Mouse (Mus musculus) kidney, embryonic 14.5 days (tissue): ENCODE measurements around the gene Lyrm1. TPM values are rescaled to one million over a fixed set of nuclear protein-coding genes. Genes with fewer than 3 reads are reported as not detected.

ENCODE experiments used
- ATAC-seq: fragments of 200-750 bp; cut with Nextera tagmentation; 2 replicates; pipeline ENCODE4 v1.8.0; 2017; ENCODE audit warnings: moderate number of reproducible peaks, mild to moderate bottlenecking, moderate TSS enrichment, moderate library complexity; ENCODE audit not compliant: low FRiP score, low TSS enrichment
- H3K27ac ChIP-seq: fragments of 300-500 bp; sonication (generic); 2 replicates; pipeline ENCODE4 v1.5.1; 2014; ENCODE audit warnings: low read depth, mild to moderate bottlenecking, low read length, moderate library complexity, mixed read lengths
- H3K27me3 ChIP-seq: fragments of 300-500 bp; sonication (generic); 2 replicates; pipeline ENCODE4 v1.6.1; 2014; ENCODE audit warnings: mild to moderate bottlenecking, low read length; ENCODE audit not compliant: control insufficient read depth, insufficient read depth
- H3K36me3 ChIP-seq: fragments of 300-500 bp; sonication (generic); 2 replicates; pipeline ENCODE4 v1.6.1; 2014; ENCODE audit warnings: low read length, mixed read lengths; ENCODE audit not compliant: control insufficient read depth, insufficient read depth
- H3K4me1 ChIP-seq: fragments of 300-500 bp; sonication (generic); 2 replicates; pipeline ENCODE4 v1.6.1; 2014; ENCODE audit warnings: low read length, mixed read lengths; ENCODE audit not compliant: control insufficient read depth, insufficient read depth
- H3K4me2 ChIP-seq: fragments of 300-500 bp; sonication (generic); replicated peaks from 2 replicates; pipeline ENCODE4 v1.6.1; 2014; ENCODE audit warnings: low read depth, mild to moderate bottlenecking, low read length
- H3K4me3 ChIP-seq: fragments of 300-500 bp; sonication (generic); 2 replicates; pipeline ENCODE4 v1.5.1; 2014; ENCODE audit warnings: mild to moderate bottlenecking, low read length
- H3K9ac ChIP-seq: fragments of 300-500 bp; sonication (generic); 2 replicates; pipeline ENCODE4 v1.6.1; 2014; ENCODE audit warnings: low read depth, mild to moderate bottlenecking, low read length, moderate library complexity
- H3K9me3 ChIP-seq: fragments of 300-500 bp; sonication (generic); 2 replicates; pipeline ENCODE4 v1.6.1; 2016; ENCODE audit warnings: low read length; ENCODE audit not compliant: control insufficient read depth
- WGBS: fragments of 180-500 bp; shearing (Covaris S2); extraction: QIAGEN DNeasy Blood & Tissue Kit; methylation state at CpG from one replicate; pipeline ENCODE4 v1.1.7; 2014; 5-methylcytosine and 5-hydroxymethylcytosine counted together
- polyA plus RNA-seq: library from polyadenylated mRNA; unstranded; fragments of >200 nt; fragmentation: Nextera tagmentation; extraction: Ambion mirVana; gene quantifications from 2 replicates; pipeline ENCODE4 v1.2.1, GENCODE M21; 2014

Lyrm1 gene
- polyA plus RNA-seq, result 8.3 and 8.6 TPM in 2 replicates

DNA sequence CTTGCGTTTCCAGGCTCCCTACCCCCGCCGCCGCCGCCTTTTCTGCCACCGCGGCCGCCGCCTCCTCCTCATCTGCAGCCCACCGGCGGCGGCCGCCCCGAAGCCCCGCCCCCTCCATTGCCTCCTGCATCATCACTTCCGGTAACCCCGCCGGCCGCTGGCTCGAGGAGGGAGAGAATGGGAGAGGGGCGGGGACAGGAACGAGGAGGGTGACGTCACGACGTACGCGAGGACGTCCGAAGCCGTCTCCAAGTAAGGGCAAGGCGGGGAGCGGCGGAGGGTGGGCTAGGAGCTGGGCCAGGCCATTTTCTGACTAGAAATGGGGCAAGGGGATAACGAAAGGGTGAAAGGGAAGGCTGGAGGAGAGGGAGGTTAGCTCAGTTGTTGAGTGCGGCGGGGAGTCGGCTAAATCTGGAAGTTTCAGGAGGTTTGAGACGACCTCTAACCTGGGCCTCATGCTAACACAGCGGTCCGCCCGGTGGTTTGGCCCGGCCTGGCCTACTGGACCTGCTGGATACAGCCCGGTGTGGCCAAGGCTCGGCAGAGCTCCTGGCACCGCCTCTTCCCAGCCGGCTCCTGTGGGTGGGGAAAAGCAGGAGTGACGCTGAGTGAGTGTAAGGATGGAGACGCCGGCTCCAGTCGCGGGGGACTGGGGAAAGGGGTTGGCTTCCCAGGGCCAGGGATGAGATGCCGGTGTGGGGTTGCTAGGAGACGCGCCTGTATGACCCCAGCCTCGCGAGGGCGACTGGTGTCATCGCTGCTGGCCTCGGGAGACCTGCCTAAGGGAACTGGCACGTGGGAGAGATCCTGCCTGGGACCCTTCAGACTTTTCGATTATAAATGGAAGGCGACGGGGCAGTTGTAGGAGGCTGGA lies at the start of gene Lyrm1, which contains the start of gene Dcun1d3:
Gene Lyrm1 (plus strand): TSS at position 223 of the 874 bp plus-strand sequence.
Gene Dcun1d3 (minus strand): TSS at position 660 of the 874 bp plus-strand sequence.
- H3K4me2 ChIP-seq, result peak within 1 kb of the TSS; percentile 75
- H3K27ac ChIP-seq, result peak within 1 kb of the TSS; percentile 93
- H3K27me3 ChIP-seq, result no peaks in the 10 kb centered on the region
- no peaks in the 10 kb centered on the region for H3K9me3 ChIP-seq
- H3K4me1 ChIP-seq, result peaks cover 10% of the 10 kb centered on the region; the same call in 1 of the 2 replicates
- H3K36me3 ChIP-seq, result no peaks in the 10 kb centered on the region
- peak; percentile 98 for ATAC-seq
- WGBS, result under 1% methylated on average over 62 of the region's 63 CpGs
- H3K4me3 ChIP-seq, result peak within 1 kb of the TSS; percentile 79
- peak within 1 kb of the TSS; percentile 80 for H3K9ac ChIP-seq

DNA sequence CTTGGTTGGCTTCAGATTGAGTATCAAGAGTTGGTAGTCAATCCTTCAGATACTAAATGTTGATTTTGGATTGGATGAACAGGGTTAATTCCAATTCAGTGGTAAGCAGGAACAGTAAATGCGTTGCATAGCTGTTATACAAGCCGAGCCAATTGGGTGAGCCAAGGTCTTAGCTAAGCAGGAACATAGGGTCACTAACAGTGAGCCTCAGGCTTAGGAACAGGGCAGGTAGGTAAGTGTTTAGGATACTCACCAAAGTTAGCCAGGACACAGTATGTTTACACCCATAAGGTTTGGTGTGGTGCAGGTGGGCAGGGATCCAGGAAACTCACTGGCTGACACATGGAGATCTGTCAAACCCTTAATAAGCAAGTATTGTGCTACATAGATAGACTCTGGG lies 48.3 kb upstream of the Lyrm1 start:
- H3K9ac ChIP-seq, result no peak overlapping the region
- peaks cover 29% of the 10 kb centered on the region for H3K36me3 ChIP-seq
- no peak overlapping the region for H3K4me2 ChIP-seq
- no peaks in the 10 kb centered on the region for H3K27me3 ChIP-seq
- H3K4me1 ChIP-seq, result no peaks in the 10 kb centered on the region
- no peak overlapping the region for H3K27ac ChIP-seq
- no peak overlapping the region for H3K4me3 ChIP-seq
- WGBS, result 94% methylated on average over 2 of the region's 2 CpGs
- ATAC-seq, result no peak
- no peaks in the 10 kb centered on the region for H3K9me3 ChIP-seq

DNA sequence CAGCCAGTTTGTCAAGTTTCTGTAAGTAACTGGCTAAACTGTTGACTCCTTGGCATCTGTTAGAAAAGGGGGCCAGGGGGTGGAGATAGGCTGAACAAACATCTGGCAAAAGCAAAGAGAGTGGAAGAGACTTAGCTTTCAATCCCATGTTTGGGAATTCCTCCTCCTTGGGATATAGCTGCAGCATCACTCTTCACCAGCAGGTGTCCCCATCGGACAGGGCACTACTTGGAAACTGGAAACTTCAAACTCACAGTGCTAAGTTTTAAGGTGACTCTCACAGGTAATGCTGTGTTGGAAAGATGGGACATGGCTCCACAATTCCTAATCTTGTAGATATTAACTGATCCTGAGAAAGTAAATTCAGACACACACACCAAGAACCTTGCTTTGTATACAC lies 46.6 kb upstream of the Lyrm1 start:
- Histone ChIP-seq H3K9ac (no peak overlapping the region), H3K27me3 (no peaks in the 10 kb centered on the region), H3K4me1 (no peaks in the 10 kb centered on the region), H3K9me3 (no peaks in the 10 kb centered on the region), H3K36me3 (peaks cover 26% of the 10 kb centered on the region), H3K4me3 (no peak overlapping the region), H3K4me2 (no peak overlapping the region), H3K27ac (no peak overlapping the region)
- 0% methylated on average over 1 of the region's 1 CpGs for WGBS
- 0 out of 2 replicates have a peak, but pooled peaks have one; percentile 32 for ATAC-seq

DNA sequence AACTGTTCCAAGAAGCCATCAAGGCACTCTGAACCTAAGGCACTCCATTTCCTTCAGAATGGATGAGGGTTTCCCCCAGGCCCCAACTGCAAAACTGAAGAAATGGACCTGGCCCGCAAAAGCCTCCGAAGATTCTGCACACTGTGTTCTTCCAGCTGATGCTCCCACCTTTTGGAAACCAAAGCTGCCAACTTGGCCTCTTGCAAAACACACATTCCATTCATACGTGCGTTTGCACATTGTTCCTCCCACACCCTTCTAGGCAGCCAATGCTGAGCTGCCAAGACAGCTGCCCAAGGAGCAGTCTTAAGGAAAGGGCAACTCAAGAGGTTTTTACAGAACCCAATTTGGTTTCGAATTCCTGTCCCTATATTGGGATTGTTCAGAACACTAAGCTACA lies 44.9 kb upstream of the Lyrm1 start:
- Histone ChIP-seq H3K9me3 (no peaks in the 10 kb centered on the region), H3K36me3 (peaks cover 11% of the 10 kb centered on the region; the same call in 1 of the 2 replicates), H3K4me3 (no peak overlapping the region), H3K27ac (no peak overlapping the region), H3K27me3 (no peaks in the 10 kb centered on the region), H3K4me2 (no peak overlapping the region), H3K4me1 (no peaks in the 10 kb centered on the region), H3K9ac (no peak overlapping the region)
- ATAC-seq, result no peak
- 79% methylated on average over 5 of the region's 5 CpGs for WGBS

DNA sequence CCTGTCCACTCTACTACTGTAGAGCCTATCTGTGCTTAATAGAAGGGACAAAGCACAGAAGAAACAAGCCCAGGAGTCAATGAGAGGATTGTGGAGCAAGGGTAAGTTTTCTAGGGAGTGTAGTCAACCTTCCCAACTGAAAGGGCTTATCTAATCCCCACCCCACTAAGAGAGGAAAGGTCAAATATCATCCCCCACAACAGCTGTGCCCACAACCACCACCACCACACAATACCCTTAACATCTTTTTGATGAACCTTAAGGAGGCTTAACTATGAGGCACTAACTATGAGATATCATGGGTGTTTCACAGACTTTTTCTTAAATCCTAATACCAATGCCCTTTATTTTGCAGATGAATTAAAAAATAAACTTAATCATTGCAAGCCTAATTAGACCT lies 43.2 kb upstream of the Lyrm1 start:
- Histone ChIP-seq H3K9me3 (no peaks in the 10 kb centered on the region), H3K4me3 (no peak overlapping the region), H3K27ac (no peak overlapping the region), H3K4me1 (no peaks in the 10 kb centered on the region), H3K4me2 (no peak overlapping the region), H3K36me3 (peaks cover 13% of the 10 kb centered on the region), H3K9ac (no peak overlapping the region), H3K27me3 (no peaks in the 10 kb centered on the region)
- ATAC-seq, result no peak

DNA sequence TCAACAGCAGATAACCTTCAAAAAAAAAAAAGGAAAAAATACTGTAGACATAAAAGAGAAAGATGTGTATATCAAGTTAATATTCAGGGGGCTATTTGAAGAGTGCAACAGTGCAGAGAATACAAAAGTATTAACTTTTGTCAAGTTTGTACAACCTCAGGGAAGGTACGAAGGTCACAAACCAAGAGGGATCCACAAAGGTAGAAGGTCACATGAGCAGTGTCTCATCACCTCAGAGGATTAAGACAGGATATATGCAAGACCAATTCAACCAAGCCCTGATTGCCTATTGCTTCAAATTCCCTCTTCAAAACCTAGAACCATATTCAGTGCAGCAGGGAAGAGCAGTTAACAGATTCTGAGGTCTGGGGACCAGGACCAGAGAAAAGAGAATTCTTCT lies 42.5 kb upstream of the Lyrm1 start:
- no peak overlapping the region for H3K4me2 ChIP-seq
- H3K27me3 ChIP-seq, result no peaks in the 10 kb centered on the region
- peaks cover 19% of the 10 kb centered on the region for H3K36me3 ChIP-seq
- no peak for ATAC-seq
- H3K9ac ChIP-seq, result no peak overlapping the region
- H3K9me3 ChIP-seq, result no peaks in the 10 kb centered on the region
- no peak overlapping the region for H3K27ac ChIP-seq
- H3K4me1 ChIP-seq, result no peaks in the 10 kb centered on the region
- WGBS, result 94% methylated on average over 1 of the region's 1 CpGs
- H3K4me3 ChIP-seq, result no peak overlapping the region

DNA sequence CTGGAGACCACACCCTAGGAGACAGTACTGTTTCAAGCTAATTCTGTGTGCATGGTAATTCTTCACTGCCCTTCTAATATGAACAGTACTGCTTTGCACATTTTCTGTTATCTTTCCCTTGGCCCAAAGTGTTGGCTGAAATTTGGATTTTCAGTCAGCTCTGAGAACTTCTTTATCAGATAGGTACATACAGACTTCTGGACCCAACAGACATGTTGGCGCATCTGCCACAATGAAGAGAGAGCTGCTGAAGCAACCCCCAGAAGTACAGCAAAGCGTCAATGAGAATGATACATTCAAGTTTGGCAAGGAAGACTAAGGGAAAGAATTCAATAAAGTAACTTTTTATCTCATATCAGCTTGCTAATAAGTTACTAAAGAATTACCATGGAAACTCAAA lies 41.3 kb upstream of the Lyrm1 start:
- no peak overlapping the region for H3K27ac ChIP-seq
- no peak overlapping the region for H3K4me3 ChIP-seq
- H3K4me1 ChIP-seq, result no peaks in the 10 kb centered on the region
- WGBS, result 96% methylated on average over 2 of the region's 2 CpGs
- H3K27me3 ChIP-seq, result no peaks in the 10 kb centered on the region
- H3K36me3 ChIP-seq, result peaks cover 23% of the 10 kb centered on the region
- H3K4me2 ChIP-seq, result no peak overlapping the region
- no peak overlapping the region for H3K9ac ChIP-seq
- ATAC-seq, result no peak
- H3K9me3 ChIP-seq, result no peaks in the 10 kb centered on the region

DNA sequence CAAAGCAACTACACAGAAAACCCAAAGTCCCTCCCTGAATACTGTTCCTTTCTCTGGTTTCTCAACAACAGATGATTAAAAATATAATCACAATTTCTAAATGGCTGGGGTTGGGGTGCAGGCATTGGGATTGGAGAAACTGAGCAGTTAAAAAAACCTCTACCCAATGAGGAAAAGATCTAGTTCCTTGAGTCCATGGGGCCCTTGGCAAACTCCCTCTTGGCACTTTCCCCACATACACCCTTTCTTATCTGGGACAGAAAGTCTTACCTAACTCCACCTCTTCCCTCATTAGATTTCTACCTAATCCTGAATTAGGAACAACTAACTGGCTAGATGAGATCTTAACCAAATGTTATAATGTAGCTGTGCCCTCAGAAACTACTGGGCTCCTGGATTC lies 40.6 kb upstream of the Lyrm1 start:
- Histone ChIP-seq H3K9ac (no peak overlapping the region), H3K4me3 (no peak overlapping the region), H3K36me3 (peaks cover 25% of the 10 kb centered on the region), H3K9me3 (no peaks in the 10 kb centered on the region), H3K4me2 (no peak overlapping the region), H3K27ac (no peak overlapping the region), H3K4me1 (no peaks in the 10 kb centered on the region), H3K27me3 (no peaks in the 10 kb centered on the region)
- no peak for ATAC-seq

DNA sequence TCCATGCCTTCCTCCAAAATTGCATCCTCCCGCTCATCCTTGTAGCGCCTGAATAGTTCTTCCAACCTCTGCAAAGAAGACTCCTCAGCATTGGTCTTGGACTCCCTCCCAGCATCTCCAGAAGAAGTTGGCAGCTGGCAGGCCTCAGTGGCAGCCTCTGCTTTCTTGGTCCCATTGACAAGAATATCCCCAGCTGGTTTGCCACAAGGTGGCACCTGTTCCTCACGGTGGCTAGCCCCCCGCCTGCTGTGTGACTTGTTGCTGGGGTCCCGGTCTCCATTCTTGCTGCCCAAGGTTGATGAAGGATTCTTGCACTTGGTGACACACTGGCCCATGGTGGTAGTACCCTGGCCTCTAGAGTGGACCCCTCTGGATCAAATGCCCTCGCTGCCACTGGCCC lies 36.2 kb upstream of the Lyrm1 start:
- no peak overlapping the region for H3K9ac ChIP-seq
- H3K27ac ChIP-seq, result no peak overlapping the region
- WGBS, result 80% methylated on average over 6 of the region's 6 CpGs
- 0 out of 2 replicates have a peak, but pooled peaks have one; percentile 8 for ATAC-seq
- no peaks in the 10 kb centered on the region for H3K9me3 ChIP-seq
- H3K27me3 ChIP-seq, result no peaks in the 10 kb centered on the region
- peaks cover 13% of the 10 kb centered on the region for H3K36me3 ChIP-seq
- no peak overlapping the region for H3K4me3 ChIP-seq
- H3K4me2 ChIP-seq, result no peak overlapping the region
- no peaks in the 10 kb centered on the region for H3K4me1 ChIP-seq
